Mouse (Mus musculus): ENCODE data around the gene Ascl5.

The Ascl5 gene

DNA sequence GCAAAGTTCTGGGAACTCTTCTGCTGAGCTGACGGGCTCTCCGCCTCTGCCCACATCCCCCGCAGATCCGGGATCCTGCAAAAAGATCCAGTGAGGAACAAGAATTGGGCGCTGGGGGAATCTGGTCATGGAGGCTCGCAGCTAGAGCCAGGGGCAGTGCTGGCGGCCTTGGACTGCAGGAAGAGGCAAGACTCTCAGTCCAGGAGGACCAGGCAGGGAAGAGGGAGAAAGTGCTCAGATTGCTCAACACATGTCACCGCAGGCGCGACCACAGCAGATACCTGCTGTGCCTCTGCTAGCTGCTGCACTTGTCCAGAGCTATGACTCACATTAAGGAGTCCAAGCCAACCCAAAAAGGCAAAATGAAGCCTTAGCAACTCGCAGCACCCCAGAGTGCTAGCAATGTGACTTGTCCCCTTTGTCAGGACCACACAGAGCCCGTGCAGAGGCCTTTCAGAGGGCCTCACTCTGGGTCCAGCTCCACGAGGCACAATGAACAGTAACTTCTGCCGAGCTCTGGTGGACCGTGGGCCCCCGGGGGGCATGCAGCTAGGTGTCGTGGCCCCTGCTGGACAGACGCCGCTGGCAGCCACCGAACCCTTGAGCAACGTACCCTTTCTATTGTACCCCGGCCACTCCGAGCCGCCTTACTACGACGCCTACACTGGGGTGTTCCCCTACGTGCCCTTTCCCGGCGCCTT is at the start of gene Ascl5:
Gene Ascl5 (plus strand): TSS at position 493 of the 701 bp plus-strand sequence.
- DNase-seq: no peak

DNA sequence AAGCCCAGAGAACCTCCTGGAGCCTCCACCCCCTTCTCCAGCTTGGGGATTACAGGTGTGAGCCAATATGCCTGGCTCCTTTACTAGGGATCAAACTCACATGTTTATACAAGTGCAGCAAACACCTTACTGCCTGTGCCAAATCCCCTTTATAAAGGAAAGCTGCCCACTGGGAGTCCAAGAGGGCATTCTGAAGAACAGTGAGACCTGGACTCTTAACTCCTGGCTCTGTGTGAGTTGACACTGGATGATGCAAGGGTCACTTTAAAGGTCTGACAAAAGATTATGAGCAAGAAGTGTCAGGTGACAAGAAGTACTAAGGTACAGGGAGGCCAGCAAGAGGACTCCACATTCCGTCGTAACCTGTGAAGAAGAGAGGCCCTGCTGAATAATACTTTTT is 49.2 kb upstream of the Ascl5 start:
- DNase-seq: no peak

DNA sequence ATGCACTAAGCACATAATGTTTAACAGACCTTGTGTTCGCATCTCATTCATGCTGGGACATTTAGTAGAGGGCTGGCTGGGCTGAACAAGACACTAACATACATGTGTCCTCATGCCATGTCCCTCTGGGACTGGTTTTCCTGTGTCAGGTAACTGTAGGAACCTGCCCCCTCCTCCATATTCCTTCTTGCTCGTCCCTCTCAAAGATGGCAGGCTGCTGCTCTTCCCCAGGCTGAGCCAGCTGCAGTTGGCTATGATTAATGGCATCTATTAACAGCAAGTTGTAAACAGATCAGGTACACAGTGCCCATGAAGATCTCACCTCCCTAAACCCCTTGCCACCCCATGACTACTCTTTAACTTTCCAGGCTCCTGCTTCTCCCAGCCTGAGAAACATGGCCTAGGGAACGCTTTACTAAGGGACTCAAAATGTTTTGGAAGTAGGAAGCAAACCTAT is 44.3 kb upstream of the Ascl5 start, which contains the start of gene Igfn1:
Gene Igfn1 (minus strand): TSS at position 51 of the 457 bp plus-strand sequence.
- DNase-seq: no peak

DNA sequence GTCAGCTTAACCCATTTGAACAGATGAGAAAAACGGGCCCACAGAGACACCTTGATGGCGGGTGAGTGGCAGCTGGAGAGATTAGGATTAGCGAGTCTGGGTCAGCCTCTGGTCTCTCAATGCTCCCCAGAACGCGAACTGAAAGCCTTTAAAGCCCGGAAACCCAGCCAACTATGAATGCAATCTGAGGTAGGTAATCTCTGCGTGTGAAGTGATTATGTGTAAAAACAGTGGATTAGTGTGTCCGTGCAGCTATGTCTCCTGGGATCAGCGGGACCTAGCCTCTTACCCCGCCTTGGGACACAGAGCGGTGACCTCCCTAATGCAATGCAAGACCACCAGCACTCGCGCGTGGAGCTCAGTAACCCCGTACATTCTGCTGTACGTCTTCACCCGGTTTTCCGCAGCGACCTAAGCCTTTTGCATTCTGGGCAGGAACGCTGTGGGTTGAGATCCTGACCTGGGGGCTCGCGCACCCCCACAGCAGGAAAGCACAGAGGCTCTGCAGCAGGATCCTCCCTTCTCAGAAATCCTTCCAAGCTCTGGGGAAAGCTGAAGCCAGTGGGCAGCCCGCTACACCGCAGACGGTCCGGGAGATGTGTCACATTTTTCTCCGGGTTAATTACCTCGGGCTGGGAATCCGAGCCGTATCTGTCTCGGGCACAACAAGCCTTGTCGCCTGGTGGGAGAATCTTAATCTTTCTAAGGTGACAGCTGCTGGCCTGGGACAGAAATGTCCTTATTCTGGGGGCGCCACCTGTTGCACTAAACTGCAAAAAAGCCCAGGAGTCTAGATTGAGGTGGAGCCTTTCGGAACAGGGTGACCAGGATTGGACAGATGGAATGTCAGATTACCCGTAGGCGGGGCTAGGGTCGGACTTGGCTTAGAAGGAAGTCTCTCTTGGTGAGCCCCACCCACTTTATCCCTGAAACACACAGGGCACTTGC is 43.1 kb upstream of the Ascl5 start, which contains the start of gene Tmem9:
Gene Tmem9 (plus strand): TSS at position 940 of the 948 bp plus-strand sequence.
- peak; percentile 94 for DNase-seq

DNA sequence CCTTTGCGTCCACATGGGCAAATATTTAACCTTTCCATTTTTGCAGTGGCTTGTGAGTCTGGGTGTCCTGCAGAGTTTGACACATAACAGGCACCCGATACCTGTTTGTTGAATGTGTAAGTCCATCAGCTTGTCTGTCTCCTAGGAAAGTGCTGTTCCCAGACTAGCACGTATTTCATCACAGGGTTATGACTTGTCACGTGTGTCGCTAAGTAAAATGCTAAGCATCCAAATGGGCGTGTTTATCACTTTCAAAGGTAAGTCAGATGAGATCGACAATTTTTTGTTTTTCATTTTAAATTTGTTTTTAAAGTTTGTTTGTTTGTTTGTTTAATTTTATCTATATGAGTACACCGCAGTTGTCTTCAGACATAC is 42.5 kb upstream of the Ascl5 start:
- no peak for DNase-seq

DNA sequence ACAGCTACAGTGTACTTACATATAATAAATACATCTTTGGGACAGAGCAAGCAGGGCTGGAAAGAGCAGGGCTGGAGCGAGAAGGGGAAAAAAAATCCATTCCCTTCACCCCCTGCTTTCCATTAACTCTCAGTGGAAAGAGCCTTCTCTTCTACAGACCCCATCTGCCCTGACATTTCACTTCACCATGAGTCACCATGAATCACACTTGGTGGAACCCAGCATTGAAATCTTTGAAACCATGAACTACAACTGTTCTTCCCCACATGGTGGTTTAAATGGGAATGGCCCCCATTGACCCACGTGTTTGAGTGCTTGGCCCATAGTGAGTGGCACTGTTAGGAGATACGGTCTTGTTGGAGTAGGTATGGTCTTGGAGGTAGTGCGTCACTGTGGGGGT is 40.4 kb upstream of the Ascl5 start:
- no peak for DNase-seq

DNA sequence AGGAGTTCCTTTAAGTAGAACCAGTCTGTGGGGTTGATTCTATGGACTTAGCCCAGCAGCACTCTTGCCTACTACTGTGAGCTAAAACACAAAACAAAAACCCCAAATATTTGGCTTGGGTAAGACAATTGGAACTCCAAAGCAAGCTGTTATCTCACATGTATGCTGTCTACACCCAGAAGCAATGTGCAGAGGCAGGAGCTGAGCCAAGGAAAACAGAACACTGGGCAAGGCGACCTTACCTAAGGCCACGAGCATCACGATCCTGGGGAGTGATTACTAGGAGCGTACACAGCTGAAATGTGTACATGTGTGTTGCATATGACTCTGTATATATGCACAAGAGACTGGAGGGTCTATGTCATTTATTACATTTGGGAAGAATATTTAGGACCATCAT is 37.1 kb upstream of the Ascl5 start:
- peak; percentile 57 for DNase-seq

DNA sequence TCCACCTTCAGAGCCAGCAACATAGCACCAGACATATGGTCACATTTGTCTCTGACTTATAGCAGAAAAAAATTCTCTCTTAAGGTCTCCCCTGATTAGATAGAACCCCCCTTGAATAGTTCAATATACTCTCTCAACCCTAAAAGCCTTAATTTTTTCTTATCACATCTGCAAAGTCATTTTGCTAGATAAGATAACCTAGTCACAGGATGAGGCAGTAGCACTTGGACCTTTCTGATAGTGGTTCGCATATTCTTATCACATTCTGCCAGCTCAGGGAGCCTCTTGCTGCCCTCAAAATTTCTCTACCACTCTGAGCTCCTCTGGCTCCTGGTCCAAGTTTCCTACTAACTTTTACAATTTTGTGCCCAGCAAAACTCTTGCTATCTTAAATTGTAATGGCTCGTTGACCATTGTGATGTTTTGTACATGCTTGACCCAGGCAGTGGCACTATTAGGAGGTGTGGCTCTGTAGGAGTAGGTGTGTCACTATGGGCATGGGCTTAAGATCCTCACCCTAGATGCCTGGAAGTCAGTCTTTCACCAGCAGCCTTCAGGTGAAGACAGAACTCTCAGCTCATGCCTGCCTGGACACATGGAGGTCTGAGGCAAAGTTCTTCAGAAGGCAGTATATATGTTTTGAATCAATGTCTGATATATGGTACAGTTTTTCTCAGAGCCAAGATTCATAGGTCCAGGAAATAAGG is 35.7 kb upstream of the Ascl5 start:
- DNase-seq: peak; percentile 70

DNA sequence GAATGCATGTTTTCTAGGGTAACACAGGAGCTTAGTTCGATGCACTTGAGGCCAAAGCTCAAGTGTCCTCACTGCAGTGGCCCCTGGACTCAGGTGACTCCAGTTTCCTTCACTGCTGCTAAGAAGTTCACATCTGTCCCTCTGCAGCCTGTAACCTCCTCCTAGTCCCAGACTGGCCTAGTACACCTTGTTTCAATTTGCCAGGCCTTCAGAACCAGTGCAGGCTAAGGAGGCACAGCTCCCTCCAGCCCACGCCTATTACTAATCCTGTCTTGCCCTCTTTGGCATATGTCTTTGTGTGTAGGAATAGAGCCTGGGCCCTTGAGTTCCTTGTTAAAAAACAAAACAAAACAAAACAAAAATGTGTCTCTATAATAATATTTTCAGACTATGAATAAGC is 33.3 kb upstream of the Ascl5 start:
- DNase-seq: peak; percentile 32

DNA sequence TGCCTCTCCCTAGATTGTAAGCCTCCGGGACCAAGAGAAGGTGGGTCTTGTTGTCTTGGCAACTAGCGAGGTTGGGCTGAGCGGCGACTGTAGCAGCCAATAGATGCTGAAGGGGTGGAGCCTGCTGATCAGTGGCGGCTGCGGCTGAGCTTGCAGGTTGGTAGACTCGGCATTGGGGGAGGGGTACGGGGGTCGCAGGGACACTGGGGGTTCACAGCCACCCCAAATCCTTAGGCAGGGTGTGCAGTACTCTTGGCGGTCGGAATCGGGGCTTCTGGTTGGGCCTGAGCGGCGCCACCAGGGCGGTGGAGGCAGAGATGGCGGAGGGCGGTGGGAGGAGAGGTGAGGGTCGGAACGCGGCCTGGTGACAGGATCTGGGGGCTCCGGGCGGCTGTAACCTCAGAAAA is 32.7 kb upstream of the Ascl5 start:
- DNase-seq: peak; percentile 95

DNA sequence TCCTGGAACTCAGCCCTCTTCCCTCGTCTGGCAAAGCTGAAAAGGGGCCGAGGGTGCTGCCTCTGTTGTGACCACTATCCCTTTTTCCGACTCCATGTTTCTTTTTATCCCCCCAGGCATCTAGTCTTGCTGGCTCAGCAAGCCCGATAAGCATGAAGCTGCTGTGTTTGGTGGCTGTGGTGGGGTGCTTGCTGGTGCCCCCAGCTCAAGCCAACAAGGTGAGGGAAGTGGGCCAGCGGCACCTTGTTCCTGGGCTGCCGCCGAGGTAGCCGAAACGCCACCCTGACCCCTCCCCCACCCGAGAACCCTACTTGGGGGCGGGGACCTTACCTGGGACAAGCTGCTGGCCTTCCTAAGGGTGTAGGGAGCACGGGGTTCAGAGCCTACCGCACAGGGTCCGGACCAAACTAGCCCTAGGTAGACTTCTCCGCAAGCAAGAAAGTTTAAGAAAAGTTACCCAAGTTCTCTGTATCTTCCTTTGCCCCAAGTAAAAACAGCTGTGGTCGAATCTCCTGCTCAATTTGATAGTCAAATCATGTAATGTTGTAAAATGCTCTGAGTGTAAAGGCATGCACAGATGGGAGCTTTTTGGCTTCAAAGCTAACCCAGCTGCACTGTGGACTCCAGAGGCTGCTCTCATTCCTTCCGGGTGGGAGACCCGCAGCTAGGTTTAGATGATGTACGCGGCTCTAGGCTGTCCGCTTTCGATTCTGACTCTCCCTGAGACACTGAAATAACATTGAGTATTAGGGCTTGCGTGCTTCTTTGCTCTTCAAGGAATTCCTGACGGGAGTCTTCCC is 32.0 kb upstream of the Ascl5 start:
- DNase-seq: peak; percentile 84

DNA sequence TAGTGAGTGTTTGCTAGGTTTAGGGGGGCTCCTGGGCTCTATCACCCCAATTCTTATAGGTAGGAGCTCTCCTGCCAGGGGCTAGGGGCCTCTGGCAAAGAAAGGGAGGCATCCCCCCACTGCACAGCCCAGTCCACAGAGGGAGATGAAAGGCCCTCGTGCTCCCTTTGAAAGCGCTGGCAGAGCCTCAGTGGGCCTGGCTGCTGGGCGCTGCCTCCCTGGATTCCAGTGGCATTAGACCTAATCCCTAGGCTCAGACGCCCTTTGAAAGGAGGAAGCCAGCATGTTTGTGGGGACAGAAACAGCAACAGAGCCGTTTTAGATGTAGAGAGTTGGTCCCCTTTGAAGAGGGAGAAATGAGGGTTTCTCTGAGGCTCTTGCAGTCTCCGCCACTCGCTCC is 20.4 kb upstream of the Ascl5 start:
- no peak for DNase-seq

DNA sequence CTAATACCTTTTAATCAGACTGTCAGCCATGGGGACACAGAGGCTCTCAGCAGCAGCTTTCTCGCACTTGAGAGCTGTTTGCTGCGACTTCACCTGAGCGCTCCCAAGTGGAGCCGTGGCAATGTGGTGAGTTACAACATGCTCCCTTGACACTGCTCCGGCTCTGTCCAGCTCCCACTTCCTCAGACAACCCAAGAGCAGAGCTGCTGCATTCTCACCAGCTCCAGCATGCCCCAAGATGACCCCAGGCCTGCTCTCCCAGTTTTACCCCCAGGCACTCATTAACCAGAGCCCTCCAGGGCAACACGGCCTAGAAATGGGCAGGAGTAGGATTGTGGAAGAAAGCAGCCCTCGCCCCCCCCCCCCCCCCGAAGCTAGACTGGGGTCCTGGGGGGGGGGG is 18.9 kb upstream of the Ascl5 start:
- DNase-seq: no peak

DNA sequence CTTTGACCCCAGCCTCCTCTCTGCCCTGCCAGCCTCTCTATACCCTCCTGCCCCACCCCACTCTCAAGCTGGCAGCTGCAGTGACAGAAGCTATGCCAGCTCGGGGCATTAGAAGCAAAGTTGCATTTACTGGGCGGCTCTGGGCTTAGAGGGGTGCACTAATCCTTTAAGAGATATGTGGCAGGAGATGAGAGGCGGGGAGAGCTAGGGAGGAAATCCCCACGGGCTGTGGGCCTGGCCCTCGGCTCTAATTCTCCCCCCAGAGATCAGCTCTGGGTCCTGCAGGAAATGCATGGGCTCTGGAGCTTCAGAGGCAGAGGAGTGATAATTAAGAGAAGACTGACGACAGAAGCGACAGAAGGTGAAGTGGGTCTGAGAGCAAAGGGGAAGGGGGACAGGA is 17.6 kb upstream of the Ascl5 start:
- no peak for DNase-seq

DNA sequence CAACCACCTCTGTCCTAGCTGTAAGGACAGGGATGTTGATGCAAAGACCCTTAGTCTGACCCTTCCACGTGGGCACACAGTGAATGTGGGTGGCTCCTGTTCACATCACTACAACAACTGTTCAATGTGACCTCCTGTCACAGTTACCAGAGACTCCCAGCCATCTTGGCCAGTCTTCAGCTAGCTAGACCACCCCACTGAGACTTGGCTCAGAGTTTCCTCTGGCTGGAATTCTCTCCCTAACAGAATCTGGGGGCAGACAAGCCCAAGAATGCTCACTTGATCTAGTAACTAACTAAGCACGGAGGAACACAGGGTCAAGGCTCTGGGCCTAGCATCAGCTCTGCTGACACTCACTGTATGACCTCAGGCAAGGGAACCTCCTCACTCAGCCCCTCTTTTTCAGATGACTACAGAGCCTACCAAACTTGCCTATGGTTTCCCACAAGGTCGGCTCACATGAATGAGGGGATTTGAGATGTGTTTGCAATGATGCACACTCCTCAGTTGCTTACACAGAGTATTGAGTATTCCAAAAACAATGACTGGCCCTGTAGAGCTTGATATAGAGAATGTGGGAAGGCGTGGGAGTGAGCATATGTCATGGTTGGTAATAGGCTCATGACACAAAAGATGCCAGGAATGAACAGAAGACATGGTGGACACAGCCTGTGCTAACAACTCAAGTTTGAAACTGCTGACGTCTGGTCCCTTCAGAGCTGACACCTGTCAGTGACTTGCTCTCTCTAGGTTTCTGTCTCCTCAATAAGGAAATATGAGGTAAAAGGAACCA is 11.7 kb upstream of the Ascl5 start:
- no peak for DNase-seq

DNA sequence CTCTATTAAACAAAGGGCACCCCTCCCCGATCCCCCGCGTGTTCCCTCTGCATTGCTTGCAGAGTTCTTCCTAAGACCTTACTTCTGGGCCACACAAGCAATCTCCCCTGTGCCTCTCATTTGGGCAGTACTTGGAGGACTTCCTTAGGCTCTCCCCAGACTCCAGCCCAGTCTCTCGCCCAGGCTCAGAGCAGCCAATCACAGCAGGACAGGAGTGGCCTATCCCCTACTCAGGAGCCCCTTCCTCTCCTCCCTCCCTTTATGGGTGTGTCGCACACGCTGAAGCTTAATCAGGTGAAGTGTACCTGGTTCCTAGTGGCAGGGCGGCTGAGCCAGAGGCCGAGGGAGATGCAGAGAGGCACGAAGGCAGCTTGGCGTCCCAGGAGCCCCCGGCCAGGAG is 10.2 kb upstream of the Ascl5 start:
- DNase-seq: no peak

DNA sequence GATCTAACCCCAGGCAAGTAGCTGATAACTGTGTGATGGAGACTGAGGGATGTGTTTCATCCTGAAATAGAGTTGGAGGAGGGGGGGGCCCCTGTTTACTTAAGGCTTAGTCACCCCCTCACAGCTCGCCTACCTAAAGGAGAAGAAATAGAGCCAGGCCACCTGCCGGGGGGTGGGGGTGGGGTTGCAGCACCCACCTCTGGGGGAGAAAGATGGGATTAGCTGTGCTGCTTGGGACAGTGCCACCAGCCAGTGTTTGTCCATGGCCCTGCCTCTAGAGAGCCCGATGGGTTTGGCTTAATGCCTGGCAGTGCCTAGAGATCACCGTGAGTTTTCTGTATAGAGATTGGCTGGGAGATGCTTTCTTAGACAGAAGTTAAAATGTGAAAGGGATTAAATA is 9.7 kb upstream of the Ascl5 start:
- no peak for DNase-seq

DNA sequence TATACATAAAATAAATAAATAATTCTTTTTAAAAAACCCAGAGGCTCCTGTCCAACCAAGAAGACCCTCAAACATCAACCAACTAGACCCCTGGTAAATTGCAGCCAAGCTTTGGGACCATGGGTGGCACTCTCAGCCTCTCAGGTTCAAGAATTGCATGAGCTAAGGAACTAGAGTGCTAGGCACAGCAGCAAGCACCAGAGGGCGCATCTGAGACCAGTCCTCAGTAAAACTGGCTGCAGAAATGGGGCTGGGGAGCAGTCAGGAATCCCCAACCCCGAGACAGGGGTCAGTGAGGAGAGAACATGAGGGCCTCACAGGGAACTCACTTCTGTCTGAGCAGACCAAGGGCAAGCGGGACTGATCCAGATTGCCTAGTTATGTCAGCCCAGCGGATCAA is 4.8 kb upstream of the Ascl5 start:
- DNase-seq: peak; percentile 71

DNA sequence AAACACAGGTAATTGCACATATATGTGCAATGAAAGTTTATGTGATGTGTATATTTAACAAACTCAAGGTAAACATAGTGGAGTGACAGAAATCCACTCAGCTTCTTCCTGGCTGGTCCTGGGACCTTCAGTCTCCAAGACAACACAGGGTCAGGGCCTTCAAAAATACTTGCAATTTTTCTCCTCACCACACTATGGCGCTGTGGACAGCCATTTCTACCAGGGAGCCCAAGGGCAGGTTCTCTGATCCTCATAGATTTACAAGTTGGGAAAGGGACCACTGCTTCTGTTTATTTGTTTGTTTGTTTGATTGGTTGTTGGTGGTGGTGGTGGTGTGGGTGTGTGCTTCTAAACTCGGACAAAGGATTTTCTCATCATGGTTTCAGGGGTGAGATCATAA is 3.2 kb upstream of the Ascl5 start:
- peak; percentile 49 for DNase-seq

DNA sequence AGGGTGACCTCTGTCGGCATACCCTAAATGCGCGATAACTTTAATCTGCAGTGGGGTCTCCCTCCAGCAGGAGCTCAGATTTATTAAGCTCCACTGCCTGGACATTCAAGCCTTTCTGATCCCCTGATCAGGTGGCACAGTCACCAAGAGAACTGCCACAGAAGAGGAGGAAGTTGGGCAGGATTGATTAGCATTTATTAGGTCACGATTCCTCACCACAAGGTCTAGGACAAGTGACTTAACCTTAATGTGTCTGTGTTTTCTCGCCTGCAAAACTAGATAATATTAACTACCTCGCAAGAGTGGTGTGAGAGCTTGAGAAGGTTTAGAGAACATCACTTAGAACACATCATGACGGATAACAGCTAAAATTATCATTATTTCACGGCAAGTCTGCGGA is 2.7 kb upstream of the Ascl5 start:
- no peak for DNase-seq

DNA sequence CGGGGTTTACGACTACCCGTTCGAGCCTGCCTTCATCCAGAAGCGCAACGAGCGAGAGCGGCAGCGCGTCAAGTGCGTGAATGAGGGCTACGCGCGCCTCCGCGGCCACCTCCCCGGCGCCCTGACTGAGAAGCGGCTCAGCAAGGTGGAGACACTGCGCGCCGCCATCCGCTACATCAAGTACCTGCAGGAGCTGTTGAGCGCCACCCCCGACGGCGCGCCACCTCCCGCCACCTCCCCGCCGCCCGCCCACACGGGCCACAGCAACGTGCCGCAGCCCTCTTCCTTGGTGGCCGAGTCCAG is 360 bp downstream of the Ascl5 start:
- no peak for DNase-seq

DNA sequence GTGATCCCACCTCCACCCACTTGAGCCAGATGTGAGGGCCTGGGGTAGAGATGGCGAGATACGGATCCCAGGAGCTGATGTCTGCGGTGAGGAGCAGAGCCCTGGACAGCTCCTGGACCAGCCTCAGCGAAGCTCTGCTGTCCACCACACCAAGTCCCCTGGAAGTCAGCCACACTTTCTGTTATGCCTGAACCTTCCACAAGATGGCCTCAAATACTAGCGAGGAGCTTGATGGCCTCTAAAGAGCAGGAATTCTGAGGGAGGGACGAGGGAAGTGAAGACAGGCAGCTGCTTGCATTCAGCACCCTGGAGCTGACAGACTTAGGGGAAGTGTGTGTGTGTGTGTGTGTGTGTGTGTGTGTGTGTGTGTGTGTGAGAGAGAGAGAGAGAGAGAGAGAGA is 861 bp downstream of the Ascl5 start:
- DNase-seq: peak; percentile 58

Data from liver (tissue).